20 mouse cellular contexts compared by ENCODE assay signal in the genomic region with DNA sequence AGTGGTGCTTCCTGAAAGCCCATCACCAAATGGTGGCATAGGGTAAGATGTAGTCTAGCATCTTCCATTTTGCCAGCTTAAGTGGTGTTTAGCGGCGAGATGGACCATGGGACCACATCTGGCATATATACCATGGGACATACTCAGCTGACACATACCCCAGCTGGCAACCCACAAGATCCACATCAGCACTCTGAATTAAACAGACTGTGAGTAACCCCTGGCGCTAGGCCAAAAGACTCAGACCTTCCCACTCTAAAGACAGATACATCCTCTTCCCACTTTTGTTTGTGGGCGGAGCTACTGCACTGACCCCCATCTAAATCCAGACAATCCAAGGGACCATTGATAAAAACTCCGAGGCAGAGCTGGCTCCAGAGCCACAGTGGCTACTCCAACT. TPM values are rescaled to one million over a fixed set of nuclear protein-coding genes. Genes with fewer than 3 reads are reported as not detected.
DNase-seq lines count a peak whose midpoint lies in the region; ATAC-seq lines count a peak whose summit lies in the region.
"Had no signal": no experiment of that assay in that cellular context is flagged by ENCODE, and none has a peak within 500 bp of the region (broad histone marks: within the 10 kb centered on the region; RNA-seq: fewer than 3 reads in every experiment).

No protein-coding gene starts in this region.

- H3K27ac ChIP-seq in forebrain, embryonic 14.5 days (ENCODE audit: low read depth, low read length) = no peak overlapping the region
- no peak overlapping the region for H3K27ac ChIP-seq in forebrain, embryonic 16.5 days (ENCODE audit: low read length)
- H3K27ac ChIP-seq in kidney, embryonic 15.5 days = no peak overlapping the region
- H3K27ac ChIP-seq: embryonic facial prominence, embryonic 10.5 days; forebrain, embryonic 12.5 days; hindbrain, embryonic 14.5 days; limb, embryonic 13.5 days; liver, embryonic 13.5 days; stomach, postnatal 0 days had no signal

- 91% methylated on average over 5 of the region's 5 CpGs for WGBS in forebrain, embryonic 14.5 days
- WGBS in forebrain, embryonic 16.5 days = 91% methylated on average over 5 of the region's 5 CpGs
- WGBS in kidney, embryonic 15.5 days = 93% methylated on average over 5 of the region's 5 CpGs

- intact Hi-C loops in left cerebral cortex, postnatal 4 days (cut with DNase I) = no loop called here
- intact Hi-C loops in left cerebral cortex, postnatal 36 days (cut with DNase I) = loop anchor here (5.0 kb wide), 1 partner anchor 92 kb away; the partner anchor contains the start of genes Gm49320 and Map2k7

- peaks cover 5% of the 10 kb centered on the region; the same call in 1 of the 2 replicates for H3K4me1 ChIP-seq in forebrain, embryonic 14.5 days (ENCODE audit: control insufficient read depth, insufficient read depth, low read length)
- peaks cover 12% of the 10 kb centered on the region for H3K4me1 ChIP-seq in forebrain, embryonic 16.5 days (replicated peaks; ENCODE audit: control insufficient read depth, insufficient read depth, low read length)
- H3K4me1 ChIP-seq in kidney, embryonic 15.5 days = peaks cover 7% of the 10 kb centered on the region

- H3K27me3 ChIP-seq in forebrain, embryonic 14.5 days (replicated peaks; ENCODE audit: control insufficient read depth, insufficient read depth, low read length) = no peaks in the 10 kb centered on the region
- no peaks in the 10 kb centered on the region for H3K27me3 ChIP-seq in forebrain, embryonic 16.5 days (replicated peaks; ENCODE audit: control insufficient read depth, insufficient read depth, low read length)
- H3K27me3 ChIP-seq in kidney, embryonic 15.5 days = no peaks in the 10 kb centered on the region
- H3K27me3 ChIP-seq: forebrain, embryonic 12.5 days; limb, embryonic 13.5 days; liver, embryonic 13.5 days; megakaryocyte, embryonic 14.5 days had no signal

- H3K4me2 ChIP-seq in forebrain, embryonic 14.5 days (ENCODE audit: low read length) = no peak overlapping the region
- no peak overlapping the region for H3K4me2 ChIP-seq in forebrain, embryonic 16.5 days (ENCODE audit: low read length)
- H3K4me2 ChIP-seq in kidney, embryonic 15.5 days = no peak overlapping the region
- H3K4me2 ChIP-seq: forebrain, embryonic 12.5 days; hindbrain, embryonic 14.5 days; limb, embryonic 13.5 days; liver, embryonic 13.5 days had no signal

- H3K9ac ChIP-seq in forebrain, embryonic 14.5 days (ENCODE audit: low read length) = no peak overlapping the region
- H3K9ac ChIP-seq in forebrain, embryonic 16.5 days (replicated peaks; ENCODE audit: low read depth, low read length) = no peak overlapping the region
- H3K9ac ChIP-seq in kidney, embryonic 15.5 days = no peak overlapping the region
- H3K9ac ChIP-seq: forebrain, embryonic 12.5 days; hindbrain, embryonic 14.5 days; limb, embryonic 13.5 days; liver, embryonic 13.5 days had no signal

- peak; percentile 9 for DNase-seq in forebrain, embryonic 14.5 days (ENCODE audit: low spot score)
- DNase-seq in left cerebral cortex, postnatal 4 days = peak; percentile 17
- no peak for DNase-seq in left cerebral cortex, postnatal 36 days (ENCODE audit: low spot score in 2 of 2)
- peak; percentile 49 for DNase-seq in testis, postnatal 10 days (ENCODE audit: low spot score)
- no peak for DNase-seq in testis, postnatal 14 days (ENCODE audit: low spot score)
- DNase-seq: heart, adult 11 months; heart, postnatal 36 days; kidney, adult 8-10 months; liver, embryonic 13.5 days; midbrain, embryonic 14.5 days; thymus, postnatal 25 days had no signal

- H3K4me3 ChIP-seq in forebrain, embryonic 14.5 days (ENCODE audit: low read depth, low read length) = no peak overlapping the region
- H3K4me3 ChIP-seq in forebrain, embryonic 16.5 days (replicated peaks; ENCODE audit: low read length) = no peak overlapping the region
- no peak overlapping the region for H3K4me3 ChIP-seq in kidney, embryonic 15.5 days (replicated peaks)
- H3K4me3 ChIP-seq: embryonic facial prominence, embryonic 10.5 days; forebrain, embryonic 12.5 days; limb, embryonic 13.5 days; liver, embryonic 13.5 days; megakaryocyte, embryonic 14.5 days had no signal

- peaks cover 62% of the 10 kb centered on the region for H3K36me3 ChIP-seq in forebrain, embryonic 14.5 days (ENCODE audit: control insufficient read depth, insufficient read depth, low read length)
- H3K36me3 ChIP-seq in forebrain, embryonic 16.5 days (ENCODE audit: control insufficient read depth, insufficient read depth) = peaks cover 26% of the 10 kb centered on the region
- H3K36me3 ChIP-seq in kidney, embryonic 15.5 days = peaks cover 73% of the 10 kb centered on the region

- no peaks in the 10 kb centered on the region for H3K9me3 ChIP-seq in forebrain, embryonic 14.5 days (replicated peaks; ENCODE audit: control insufficient read depth, low read length)
- H3K9me3 ChIP-seq in forebrain, embryonic 16.5 days (ENCODE audit: control insufficient read depth, low read length) = no peaks in the 10 kb centered on the region
- H3K9me3 ChIP-seq in kidney, embryonic 15.5 days (replicated peaks) = no peaks in the 10 kb centered on the region
- H3K9me3 ChIP-seq: embryonic facial prominence, embryonic 10.5 days; forebrain, embryonic 12.5 days; limb, embryonic 13.5 days; liver, embryonic 13.5 days; megakaryocyte, embryonic 14.5 days had no signal

- no peak for ATAC-seq in forebrain, embryonic 14.5 days
- ATAC-seq in forebrain, embryonic 16.5 days = no peak
- no peak for ATAC-seq in kidney, embryonic 15.5 days (replicated peaks; ENCODE audit: low FRiP score)
- ATAC-seq: CD4-positive, CD25-positive, alpha-beta regulatory T cell, adult 4 months had no signal

RNA-seq across cellular contexts. Expression of gene Elavl1, which starts 3.8 kb away (rescaled TPM):
- polyA plus RNA-seq in forebrain, embryonic 14.5 days (2014; fragmentation: Nextera tagmentation; extraction: Ambion mirVana) = 134 and 153 TPM in 2 replicates
- polyA plus RNA-seq in forebrain, embryonic 16.5 days (2015; fragmentation: Nextera tagmentation; extraction: Ambion mirVana) = 127 and 150 TPM in 2 replicates
- 100 to 1,000 TPM in 1 of 2 experiments, 10 to 100 TPM in 1; 87.8 to 103 TPM for total RNA-seq in left cerebral cortex, postnatal 4 days (2021)
- total RNA-seq in left cerebral cortex, postnatal 36 days (2021) = 10 to 100 TPM; 67.1 to 79.3 TPM
- polyA plus RNA-seq in kidney, embryonic 15.5 days (2015; fragmentation: Nextera tagmentation; extraction: Ambion mirVana) = 257 and 267 TPM in 2 replicates

RNA-seq across cellular contexts. Expression of gene Ccl25, which starts 4.0 kb away (rescaled TPM):
- 12.2 and 16.3 TPM in 2 replicates for polyA plus RNA-seq in forebrain, embryonic 14.5 days (2014; fragmentation: Nextera tagmentation; extraction: Ambion mirVana)
- polyA plus RNA-seq in forebrain, embryonic 16.5 days (2015; fragmentation: Nextera tagmentation; extraction: Ambion mirVana) = 17.1 and 21.6 TPM in 2 replicates
- 10 to 100 TPM; 22.2 to 27.5 TPM for total RNA-seq in left cerebral cortex, postnatal 4 days (2021)
- total RNA-seq in left cerebral cortex, postnatal 36 days (2021) = 10 to 100 TPM; 14.7 to 32.5 TPM
- polyA plus RNA-seq in kidney, embryonic 15.5 days (2015; fragmentation: Nextera tagmentation; extraction: Ambion mirVana) = 17.2 and 18.2 TPM in 2 replicates

RNA-seq across cellular contexts. Expression of gene Timm44, which starts 53.3 kb away (rescaled TPM):
- 49.9 and 51.3 TPM in 2 replicates for polyA plus RNA-seq in forebrain, embryonic 14.5 days (2014; fragmentation: Nextera tagmentation; extraction: Ambion mirVana)
- 41.1 and 44.5 TPM in 2 replicates for polyA plus RNA-seq in forebrain, embryonic 16.5 days (2015; fragmentation: Nextera tagmentation; extraction: Ambion mirVana)
- total RNA-seq in left cerebral cortex, postnatal 4 days (2021) = 10 to 100 TPM; 60.4 to 67.1 TPM
- 10 to 100 TPM; 58.9 to 75.6 TPM for total RNA-seq in left cerebral cortex, postnatal 36 days (2021)
- polyA plus RNA-seq in kidney, embryonic 15.5 days (2015; fragmentation: Nextera tagmentation; extraction: Ambion mirVana) = 64.5 and 69.5 TPM in 2 replicates

Comparison
In these comparisons a context has a peak if more than half of its experiments do, and no peak if none do; other contexts are left out.
1. DNase-seq: peak in forebrain, embryonic 14.5 days (single experiment), left cerebral cortex, postnatal 4 days (single experiment) and testis, postnatal 10 days (single experiment); none in left cerebral cortex, postnatal 36 days (0 of 2) and testis, postnatal 14 days (single experiment).